Mouse (Mus musculus): ENCODE measurements around the gene Dppa1.

- TF ChIP-seq CTCF (IDR thresholded peaks at IDR 0.05; ENCODE audit: low read depth, low read length) (no peak), POLR2A (IDR thresholded peaks at IDR 0.05; ENCODE audit: extremely low read depth, insufficient read depth, low read length) (no peak)
Observed at GRCm38 (mm10) chr11:46571327-46571726, 57.7 kb downstream of the Dppa1 start, which contains the start of gene BC053393.

Data from liver, adult 2 months (tissue).